ENCODE assay signal across 24 mouse cellular contexts in genomic region chr14:46129762-46130161, GRCm38 (mm10).
DNase-seq lines count a peak whose midpoint lies in the region; ATAC-seq and TF ChIP-seq lines count a peak whose summit lies in the region.
"Had no signal": no experiment of that assay in that cellular context is flagged by ENCODE, and none has a peak within 500 bp of the region (broad histone marks: within the 10 kb centered on the region; RNA-seq: fewer than 3 reads in every experiment).

No protein-coding gene starts in this region.

- H3K9me3 ChIP-seq in hindbrain, postnatal 0 days (ENCODE audit: low read length), result no peaks in the 10 kb centered on the region
- no peaks in the 10 kb centered on the region for H3K9me3 ChIP-seq in hindbrain, embryonic 12.5 days (replicated peaks)
- H3K9me3 ChIP-seq in midbrain, postnatal 0 days (ENCODE audit: low read length), result no peaks in the 10 kb centered on the region
- no peaks in the 10 kb centered on the region for H3K9me3 ChIP-seq in midbrain, embryonic 10.5 days (replicated peaks)
- H3K9me3 ChIP-seq: forebrain, embryonic 15.5 days; heart, embryonic 10.5 days; heart, embryonic 15.5 days; hindbrain, embryonic 13.5 days; limb, embryonic 12.5 days; liver, embryonic 13.5 days; stomach, embryonic 15.5 days had no signal

- H3K36me3 ChIP-seq in hindbrain, postnatal 0 days (ENCODE audit: insufficient read depth, low read length), result no peaks in the 10 kb centered on the region
- H3K36me3 ChIP-seq in hindbrain, embryonic 12.5 days, result no peaks in the 10 kb centered on the region
- no peaks in the 10 kb centered on the region for H3K36me3 ChIP-seq in midbrain, postnatal 0 days (ENCODE audit: insufficient read depth, low read length)
- no peaks in the 10 kb centered on the region for H3K36me3 ChIP-seq in midbrain, embryonic 10.5 days
- H3K36me3 ChIP-seq: forebrain, embryonic 15.5 days; heart, embryonic 10.5 days; heart, embryonic 15.5 days; hindbrain, embryonic 13.5 days; limb, embryonic 12.5 days; liver, embryonic 13.5 days; stomach, embryonic 15.5 days had no signal

- 50% methylated on average over 3 of the region's 3 CpGs for WGBS in hindbrain, postnatal 0 days
- 75% methylated on average over 3 of the region's 3 CpGs for WGBS in hindbrain, embryonic 12.5 days
- 72% methylated on average over 3 of the region's 3 CpGs for WGBS in midbrain, postnatal 0 days
- WGBS in midbrain, embryonic 10.5 days, result 93% methylated on average over 3 of the region's 3 CpGs

- no peaks in the 10 kb centered on the region for H3K4me1 ChIP-seq in hindbrain, postnatal 0 days (ENCODE audit: insufficient read depth, low read length)
- no peaks in the 10 kb centered on the region for H3K4me1 ChIP-seq in hindbrain, embryonic 12.5 days
- no peaks in the 10 kb centered on the region for H3K4me1 ChIP-seq in midbrain, postnatal 0 days (ENCODE audit: insufficient read depth, low read length)
- H3K4me1 ChIP-seq in midbrain, embryonic 10.5 days, result no peaks in the 10 kb centered on the region
- H3K4me1 ChIP-seq: forebrain, embryonic 15.5 days; heart, embryonic 10.5 days; heart, embryonic 15.5 days; hindbrain, embryonic 13.5 days; limb, embryonic 12.5 days; liver, embryonic 13.5 days; stomach, embryonic 15.5 days had no signal

- no peak overlapping the region for H3K4me3 ChIP-seq in hindbrain, postnatal 0 days (ENCODE audit: low read length)
- H3K4me3 ChIP-seq in hindbrain, embryonic 12.5 days, result no peak overlapping the region
- H3K4me3 ChIP-seq in midbrain, postnatal 0 days (ENCODE audit: low read depth, low read length), result no peak overlapping the region
- no peak overlapping the region for H3K4me3 ChIP-seq in midbrain, embryonic 10.5 days
- H3K4me3 ChIP-seq: forebrain, embryonic 15.5 days; heart, embryonic 10.5 days; heart, embryonic 15.5 days; hindbrain, embryonic 13.5 days; limb, embryonic 12.5 days; liver, embryonic 13.5 days; stomach, embryonic 15.5 days had no signal

- no peak overlapping the region for H3K4me2 ChIP-seq in hindbrain, postnatal 0 days (ENCODE audit: low read depth, low read length)
- H3K4me2 ChIP-seq in hindbrain, embryonic 12.5 days (replicated peaks), result no peak overlapping the region
- no peak overlapping the region for H3K4me2 ChIP-seq in midbrain, postnatal 0 days (ENCODE audit: low read depth, low read length, poor library complexity, severe bottlenecking)
- H3K4me2 ChIP-seq: forebrain, embryonic 15.5 days; heart, embryonic 15.5 days; hindbrain, embryonic 13.5 days; limb, embryonic 12.5 days; liver, embryonic 13.5 days; stomach, embryonic 15.5 days had no signal

- no peak for TF ChIP-seq CTCF in hindbrain, postnatal 0 days (IDR thresholded peaks at IDR 0.05; ENCODE audit: low read depth)
- no peak for TF ChIP-seq CTCF in midbrain, postnatal 0 days (IDR thresholded peaks at IDR 0.05)

- ATAC-seq in hindbrain, postnatal 0 days, result no peak
- ATAC-seq in hindbrain, embryonic 12.5 days (ENCODE audit: low FRiP score), result no peak
- no peak for ATAC-seq in midbrain, postnatal 0 days (ENCODE audit: low FRiP score)
- ATAC-seq: forebrain, embryonic 15.5 days; inflammation-experienced regulatory T-cells, adult 6 months; Patski had no signal

- no peak overlapping the region for H3K27ac ChIP-seq in hindbrain, postnatal 0 days
- no peak overlapping the region for H3K27ac ChIP-seq in hindbrain, embryonic 12.5 days
- H3K27ac ChIP-seq in midbrain, postnatal 0 days (ENCODE audit: low read depth, low read length), result no peak overlapping the region
- no peak overlapping the region for H3K27ac ChIP-seq in midbrain, embryonic 10.5 days (replicated peaks)
- H3K27ac ChIP-seq: forebrain, embryonic 15.5 days; heart, embryonic 10.5 days; heart, embryonic 15.5 days; hindbrain, embryonic 13.5 days; limb, embryonic 12.5 days; liver, embryonic 13.5 days; stomach, embryonic 15.5 days had no signal

- no peak overlapping the region for H3K9ac ChIP-seq in hindbrain, postnatal 0 days (replicated peaks; ENCODE audit: low read length)
- H3K9ac ChIP-seq in hindbrain, embryonic 12.5 days, result no peak overlapping the region
- H3K9ac ChIP-seq in midbrain, postnatal 0 days (replicated peaks; ENCODE audit: low read length, poor library complexity, severe bottlenecking), result no peak overlapping the region
- H3K9ac ChIP-seq: forebrain, embryonic 15.5 days; heart, embryonic 15.5 days; hindbrain, embryonic 13.5 days; limb, embryonic 12.5 days; liver, embryonic 13.5 days; stomach, embryonic 15.5 days had no signal

- H3K27me3 ChIP-seq in hindbrain, postnatal 0 days (ENCODE audit: insufficient read depth, low read length), result no peaks in the 10 kb centered on the region
- H3K27me3 ChIP-seq in hindbrain, embryonic 12.5 days, result no peaks in the 10 kb centered on the region
- no peaks in the 10 kb centered on the region for H3K27me3 ChIP-seq in midbrain, postnatal 0 days (ENCODE audit: insufficient read depth, low read length)
- H3K27me3 ChIP-seq in midbrain, embryonic 10.5 days (ENCODE audit: low read depth, poor library complexity, severe bottlenecking), result no peaks in the 10 kb centered on the region
- H3K27me3 ChIP-seq: forebrain, embryonic 15.5 days; heart, embryonic 15.5 days; hindbrain, embryonic 13.5 days; limb, embryonic 12.5 days; liver, embryonic 13.5 days; Patski; stomach, embryonic 15.5 days had no signal

- DNase-seq in adrenal gland, postnatal 10 days, result peak; percentile 22
- no peak for DNase-seq in adrenal gland, postnatal 25 days
- peak; percentile 36 for DNase-seq in hindbrain, postnatal 0 days (ENCODE audit: low spot score)
- peak; percentile 19 for DNase-seq in midbrain, postnatal 0 days (ENCODE audit: low spot score)
- DNase-seq in midbrain, embryonic 10.5 days (ENCODE audit: low spot score), result no peak
- no peak for DNase-seq in cerebellum, postnatal 36 days
- no peak for DNase-seq in spleen, adult 18-20 months
- DNase-seq: cerebellum, adult 18-20 months; gastrocnemius, postnatal 25 days; heart, adult 11 months; kidney, adult 11 months; kidney, postnatal 14 days; liver, embryonic 13.5 days; lung, adult 18-20 months; lung, postnatal 10 days had no signal

Comparison
In these comparisons a context has a peak if more than half of its experiments do, and no peak if none do; other contexts are left out.
1. DNase-seq: peak in adrenal gland, postnatal 10 days (single experiment), hindbrain, postnatal 0 days (single experiment) and midbrain, postnatal 0 days (single experiment); none in adrenal gland, postnatal 25 days (single experiment), midbrain, embryonic 10.5 days (single experiment), cerebellum, postnatal 36 days (0 of 2) and spleen, adult 18-20 months (0 of 2).